In genomic region chr1:151755660-151756424, GRCm38 (mm10) we compare ENCODE assay signal across 8 mouse cellular contexts. TPM values are rescaled to one million over a fixed set of nuclear protein-coding genes. Genes with fewer than 3 reads are reported as not detected.
DNase-seq lines count a peak whose midpoint lies in the region; ATAC-seq and TF ChIP-seq lines count a peak whose summit lies in the region.

No protein-coding gene starts in this region.

- H3K4me3 ChIP-seq in lung, embryonic 16.5 days (ENCODE audit: low read length): peak overlapping the region; percentile 98
- H3K4me3 ChIP-seq in embryonic fibroblast, embryonic 13.5 days (ENCODE audit: insufficient read depth, low read length): peak overlapping the region; percentile 93
- H3K4me3 ChIP-seq in intestine, embryonic 16.5 days (ENCODE audit: low read length): peak overlapping the region; percentile 96
- peak overlapping the region; percentile 82 for H3K4me3 ChIP-seq in midbrain, postnatal 0 days (ENCODE audit: low read depth, low read length)

- H3K4me2 ChIP-seq in lung, embryonic 16.5 days (ENCODE audit: low read depth, low read length): peak overlapping the region; percentile 94
- peak overlapping the region; percentile 94 for H3K4me2 ChIP-seq in intestine, embryonic 16.5 days (ENCODE audit: low read depth, low read length)
- peak overlapping the region; percentile 78 for H3K4me2 ChIP-seq in midbrain, postnatal 0 days (ENCODE audit: low read depth, low read length, poor library complexity, severe bottlenecking)

- H3K27ac ChIP-seq in lung, embryonic 16.5 days (ENCODE audit: low read length): peak overlapping the region; percentile 78
- no peak overlapping the region for H3K27ac ChIP-seq in embryonic fibroblast, embryonic 13.5 days (ENCODE audit: insufficient read depth, low read length)
- H3K27ac ChIP-seq in intestine, embryonic 16.5 days (ENCODE audit: low read length): peak overlapping the region; percentile 66
- H3K27ac ChIP-seq in midbrain, postnatal 0 days (ENCODE audit: low read depth, low read length): peak overlapping the region; percentile 84

- H3K4me1 ChIP-seq in lung, embryonic 16.5 days (replicated peaks; ENCODE audit: control insufficient read depth, insufficient read depth, low read length): peaks cover 18% of the 10 kb centered on the region
- H3K4me1 ChIP-seq in embryonic fibroblast, embryonic 13.5 days (ENCODE audit: control insufficient read depth, insufficient read depth, low read length): peaks cover 2% of the 10 kb centered on the region; the same call in 1 of the 2 replicates
- peaks cover 7% of the 10 kb centered on the region; the same call in 1 of the 2 replicates for H3K4me1 ChIP-seq in intestine, embryonic 16.5 days (ENCODE audit: control insufficient read depth, insufficient read depth, low read length)
- no peaks in the 10 kb centered on the region for H3K4me1 ChIP-seq in midbrain, postnatal 0 days (ENCODE audit: insufficient read depth, low read length)

- H3K36me3 ChIP-seq in lung, embryonic 16.5 days (ENCODE audit: control insufficient read depth, insufficient read depth, low read length): no peaks in the 10 kb centered on the region
- no peaks in the 10 kb centered on the region for H3K36me3 ChIP-seq in intestine, embryonic 16.5 days (ENCODE audit: control insufficient read depth, insufficient read depth, low read length)
- H3K36me3 ChIP-seq in midbrain, postnatal 0 days (ENCODE audit: insufficient read depth, low read length): no peaks in the 10 kb centered on the region

- 3% methylated on average over 36 of the region's 36 CpGs for WGBS in lung, embryonic 16.5 days
- 5% methylated on average over 36 of the region's 36 CpGs for WGBS in intestine, embryonic 16.5 days
- WGBS in midbrain, postnatal 0 days: 7% methylated on average over 36 of the region's 36 CpGs

- no peaks in the 10 kb centered on the region for H3K27me3 ChIP-seq in lung, embryonic 16.5 days (ENCODE audit: control insufficient read depth, insufficient read depth, low read depth, low read length)
- H3K27me3 ChIP-seq in intestine, embryonic 16.5 days (replicated peaks; ENCODE audit: control insufficient read depth, insufficient read depth, low read length): no peaks in the 10 kb centered on the region
- no peaks in the 10 kb centered on the region for H3K27me3 ChIP-seq in midbrain, postnatal 0 days (ENCODE audit: insufficient read depth, low read length)

- ATAC-seq in cerebellum, adult (ENCODE audit: insufficient number of reproducible peaks, low FRiP score, low TSS enrichment): peak; percentile 7
- ATAC-seq in lung, embryonic 16.5 days (ENCODE audit: low read depth): peak; percentile 11; the same call in 1 of the 2 replicates
- ATAC-seq in intestine, embryonic 16.5 days: no peak; the same call in 1 of the 2 replicates
- peak; percentile 50 for ATAC-seq in midbrain, postnatal 0 days (ENCODE audit: low FRiP score)

- peak overlapping the region; percentile 72 for H3K9ac ChIP-seq in lung, embryonic 16.5 days (ENCODE audit: low read length)
- H3K9ac ChIP-seq in intestine, embryonic 16.5 days (ENCODE audit: low read depth, low read length): peak overlapping the region; percentile 81
- peak overlapping the region; percentile 70 for H3K9ac ChIP-seq in midbrain, postnatal 0 days (replicated peaks; ENCODE audit: low read length, poor library complexity, severe bottlenecking)

- no peak for TF ChIP-seq POLR2A in embryonic fibroblast, embryonic 13.5 days (IDR thresholded peaks at IDR 0.05; ENCODE audit: low read depth, low read length)

- DNase-seq in cerebellum, adult 8-10 months: no peak
- DNase-seq in lung, postnatal 25 days (ENCODE audit: low spot score): no peak
- peak; percentile 30 for DNase-seq in midbrain, postnatal 0 days (ENCODE audit: low spot score)
- no peak for DNase-seq in c-Kit-positive CD71-positive TER-119-positive erythroid progenitor cells, embryonic 14.5 days (ENCODE audit: low spot score)

- no peaks in the 10 kb centered on the region for H3K9me3 ChIP-seq in lung, embryonic 16.5 days (ENCODE audit: control insufficient read depth, low read length)
- H3K9me3 ChIP-seq in intestine, embryonic 16.5 days (ENCODE audit: control insufficient read depth, low read length): no peaks in the 10 kb centered on the region
- no peaks in the 10 kb centered on the region for H3K9me3 ChIP-seq in midbrain, postnatal 0 days (ENCODE audit: low read length)

- no peak for TF ChIP-seq CTCF in embryonic fibroblast, embryonic 13.5 days (IDR thresholded peaks at IDR 0.05; ENCODE audit: borderline replicate concordance, insufficient read depth, low read length)
- peak; percentile 12; the same call in 1 of the 2 replicates for TF ChIP-seq CTCF in midbrain, postnatal 0 days (IDR thresholded peaks at IDR 0.05)

RNA-seq across cellular contexts. Expression of gene Edem3, which starts 0.7 kb away (rescaled TPM):
- polyA plus RNA-seq in lung, embryonic 16.5 days (2015; fragmentation: Nextera tagmentation; extraction: Ambion mirVana): 15.9 and 17.7 TPM in 2 replicates
- polyA plus RNA-seq in embryonic fibroblast, embryonic 13.5 days (2011; ENCODE audit: insufficient read length, low read depth, missing spikeins): 40.1 and 42.0 TPM in 2 replicates
- 8.8 and 11.1 TPM in 2 replicates for polyA plus RNA-seq in intestine, embryonic 16.5 days (2015; fragmentation: Nextera tagmentation; extraction: Ambion mirVana)
- total RNA-seq in midbrain, postnatal 0 days (2014; rRNA removed): 40.8 and 54.0 TPM in 2 replicates
- polyA plus RNA-seq in midbrain, postnatal 0 days (2015; fragmentation: Nextera tagmentation; extraction: Ambion mirVana): 11.3 and 13.2 TPM in 2 replicates
